Mouse (Mus musculus) adrenal gland, adult 10 weeks (tissue): ENCODE data around the gene Nat8f3. TPM values are rescaled to one million over a fixed set of nuclear protein-coding genes. Genes with fewer than 3 reads are reported as not detected.

Experiments
- polyA plus RNA-seq: library from polyadenylated mRNA; stranded (reverse); fragments of 350-450 nt; fragmentation: Illumina TruSeq; extraction: RNeasy Lipid Tissue Mini Kit (QIAGEN cat#74804); gene quantifications from one replicate; pipeline ENCODE4 v1.2.3, GENCODE M21; 2014; ENCODE audit warnings: low read depth, low replicate concordance

The Nat8f3 gene
- polyA plus RNA-seq = not detected

DNA sequence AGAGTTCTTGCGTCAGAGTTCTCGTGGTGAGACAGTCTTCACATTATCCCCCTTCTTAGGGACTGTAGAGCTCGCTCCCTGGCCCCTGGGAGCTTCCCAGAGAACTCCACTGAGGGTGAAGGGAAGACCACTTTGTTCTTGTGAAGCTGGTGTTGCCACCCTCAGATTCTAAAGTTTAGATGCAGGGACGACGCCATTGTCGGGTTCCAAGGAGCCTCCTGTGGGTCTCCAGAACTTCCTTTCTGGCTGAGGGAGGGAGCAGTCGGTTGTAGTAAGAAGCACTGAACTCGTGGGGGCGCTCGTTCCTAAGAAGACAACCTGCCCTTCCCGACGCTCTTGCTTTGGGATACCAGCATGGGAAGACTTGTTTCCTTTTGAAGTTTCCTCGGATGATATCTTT is at the start of gene Nat8f3:
TSS of gene Nat8f3 (minus strand) at position 223 of the 400 bp plus-strand sequence.

GRCm38 (mm10) chr6:85713105-85713504 is 52.4 kb downstream of the Nat8f3 start, which contains the start of gene Nat8f7:
Gene Nat8f7 (minus strand): TSS chr6:85713205.

Other genes starting within 250 kb of the Nat8f3 start
- 11.3 TPM for gene Alms1, start 178.2 kb downstream of the Nat8f3 start, polyA plus RNA-seq
- gene Nat8f7, start 52.5 kb downstream of the Nat8f3 start, polyA plus RNA-seq = 0.35 TPM
- gene Nat8f6, start 55.2 kb upstream of the Nat8f3 start, polyA plus RNA-seq = not detected
- gene Nat8f5, start 55.2 kb upstream of the Nat8f3 start, polyA plus RNA-seq = 3.0 TPM
- 0.93 TPM for gene Nat8, start 66.3 kb upstream of the Nat8f3 start, polyA plus RNA-seq
- gene Nat8f2, start 103.4 kb upstream of the Nat8f3 start, polyA plus RNA-seq = not detected
- gene Nat8f4, start 139.1 kb upstream of the Nat8f3 start, polyA plus RNA-seq = 30.4 TPM
- 160 TPM for gene Tprkb, start 146.1 kb upstream of the Nat8f3 start, polyA plus RNA-seq
- gene Nat8f1, start 149.9 kb upstream of the Nat8f3 start, polyA plus RNA-seq = 8.5 TPM
- gene Dusp11, start 195.9 kb upstream of the Nat8f3 start, polyA plus RNA-seq = 217 TPM